Comparison of ENCODE assay signal across 23 mouse cellular contexts in the genomic region with DNA sequence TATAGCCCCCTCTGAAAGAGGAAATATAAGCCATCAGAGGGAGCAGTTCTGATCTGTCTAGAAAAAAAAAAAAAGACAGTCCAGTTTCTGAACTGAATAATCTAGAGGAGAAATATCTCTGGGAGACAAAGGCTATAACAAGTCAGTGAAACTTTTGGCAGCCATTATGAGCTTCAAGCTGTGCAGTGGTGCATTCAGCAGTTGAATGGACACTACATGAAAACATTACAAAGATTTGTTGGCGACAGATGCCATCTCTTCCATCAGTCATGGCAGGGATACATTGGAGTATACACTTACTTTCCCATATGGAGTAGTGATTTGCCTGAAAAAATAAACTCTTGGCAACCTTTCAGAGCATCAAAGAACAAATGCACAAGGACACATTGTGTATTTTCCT.
A peak's percentile ranks its signal among the peaks of the same experiment; 100 is the strongest.
DNase-seq lines count a peak whose midpoint lies in the region; ATAC-seq and TF ChIP-seq lines count a peak whose summit lies in the region.
"Had no signal": no experiment of that assay in that cellular context is flagged by ENCODE, and none has a peak within 500 bp of the region (broad histone marks: within the 10 kb centered on the region; RNA-seq: fewer than 3 reads in every experiment).

No protein-coding gene starts in this region.

- H3K4me1 ChIP-seq in forebrain, embryonic 14.5 days (ENCODE audit: control insufficient read depth, insufficient read depth, low read length): no peaks in the 10 kb centered on the region
- no peaks in the 10 kb centered on the region for H3K4me1 ChIP-seq in forebrain, embryonic 12.5 days
- no peaks in the 10 kb centered on the region for H3K4me1 ChIP-seq in hindbrain, embryonic 16.5 days (ENCODE audit: control insufficient read depth, insufficient read depth, low read depth, low read length)
- H3K4me1 ChIP-seq in hindbrain, embryonic 11.5 days (replicated peaks; ENCODE audit: control insufficient read depth, insufficient read depth, low read length): no peaks in the 10 kb centered on the region
- H3K4me1 ChIP-seq in midbrain, postnatal 0 days (ENCODE audit: insufficient read depth, low read length): no peaks in the 10 kb centered on the region
- no peaks in the 10 kb centered on the region for H3K4me1 ChIP-seq in midbrain, embryonic 15.5 days
- H3K4me1 ChIP-seq: forebrain, embryonic 10.5 days; forebrain, embryonic 15.5 days; hindbrain, embryonic 12.5 days; intestine, embryonic 15.5 days had no signal

- no peaks in the 10 kb centered on the region for H3K36me3 ChIP-seq in forebrain, embryonic 14.5 days (ENCODE audit: control insufficient read depth, insufficient read depth, low read length)
- H3K36me3 ChIP-seq in forebrain, embryonic 12.5 days (replicated peaks): no peaks in the 10 kb centered on the region
- no peaks in the 10 kb centered on the region for H3K36me3 ChIP-seq in hindbrain, embryonic 16.5 days (ENCODE audit: control insufficient read depth, insufficient read depth, low read length)
- no peaks in the 10 kb centered on the region for H3K36me3 ChIP-seq in hindbrain, embryonic 11.5 days (ENCODE audit: control insufficient read depth, insufficient read depth, low read length)
- no peaks in the 10 kb centered on the region for H3K36me3 ChIP-seq in midbrain, postnatal 0 days (ENCODE audit: insufficient read depth, low read length)
- H3K36me3 ChIP-seq in midbrain, embryonic 15.5 days (replicated peaks): no peaks in the 10 kb centered on the region
- H3K36me3 ChIP-seq: forebrain, embryonic 10.5 days; forebrain, embryonic 15.5 days; hindbrain, embryonic 12.5 days; intestine, embryonic 15.5 days had no signal

- no peak overlapping the region for H3K9ac ChIP-seq in forebrain, embryonic 14.5 days (ENCODE audit: low read length)
- H3K9ac ChIP-seq in forebrain, embryonic 12.5 days: no peak overlapping the region
- no peak overlapping the region for H3K9ac ChIP-seq in hindbrain, embryonic 16.5 days (ENCODE audit: low read depth, low read length)
- no peak overlapping the region for H3K9ac ChIP-seq in hindbrain, embryonic 11.5 days (ENCODE audit: low read depth, low read length)
- H3K9ac ChIP-seq in midbrain, postnatal 0 days (replicated peaks; ENCODE audit: low read length, poor library complexity, severe bottlenecking): no peak overlapping the region
- no peak overlapping the region for H3K9ac ChIP-seq in midbrain, embryonic 15.5 days
- H3K9ac ChIP-seq: forebrain, embryonic 15.5 days; hindbrain, embryonic 12.5 days; intestine, embryonic 15.5 days had no signal

- H3K9me3 ChIP-seq in forebrain, embryonic 14.5 days (replicated peaks; ENCODE audit: control insufficient read depth, low read length): no peaks in the 10 kb centered on the region
- H3K9me3 ChIP-seq in forebrain, embryonic 12.5 days: no peaks in the 10 kb centered on the region
- H3K9me3 ChIP-seq in hindbrain, embryonic 16.5 days (ENCODE audit: control insufficient read depth, low read length): no peaks in the 10 kb centered on the region
- no peaks in the 10 kb centered on the region for H3K9me3 ChIP-seq in hindbrain, embryonic 11.5 days (ENCODE audit: control insufficient read depth, low read length)
- no peaks in the 10 kb centered on the region for H3K9me3 ChIP-seq in midbrain, postnatal 0 days (ENCODE audit: low read length)
- H3K9me3 ChIP-seq in midbrain, embryonic 15.5 days: no peaks in the 10 kb centered on the region
- H3K9me3 ChIP-seq: forebrain, embryonic 10.5 days; forebrain, embryonic 15.5 days; hindbrain, embryonic 12.5 days; intestine, embryonic 15.5 days had no signal

- H3K27ac ChIP-seq in forebrain, embryonic 14.5 days (ENCODE audit: low read depth, low read length): no peak overlapping the region
- H3K27ac ChIP-seq in forebrain, embryonic 12.5 days: no peak overlapping the region
- H3K27ac ChIP-seq in hindbrain, embryonic 16.5 days (ENCODE audit: low read depth, low read length): no peak overlapping the region
- no peak overlapping the region for H3K27ac ChIP-seq in hindbrain, embryonic 11.5 days (ENCODE audit: low read depth, low read length)
- H3K27ac ChIP-seq in midbrain, postnatal 0 days (ENCODE audit: low read depth, low read length): no peak overlapping the region
- H3K27ac ChIP-seq in midbrain, embryonic 15.5 days: no peak overlapping the region
- H3K27ac ChIP-seq: forebrain, embryonic 10.5 days; forebrain, embryonic 15.5 days; gastrocnemius, adult 2 months; hindbrain, embryonic 12.5 days; intestine, embryonic 15.5 days had no signal

- TF ChIP-seq CTCF in midbrain, postnatal 0 days (IDR thresholded peaks at IDR 0.05): no peak

- no peak overlapping the region for H3K4me2 ChIP-seq in forebrain, embryonic 14.5 days (ENCODE audit: low read length)
- H3K4me2 ChIP-seq in forebrain, embryonic 12.5 days: no peak overlapping the region
- no peak overlapping the region for H3K4me2 ChIP-seq in hindbrain, embryonic 16.5 days (ENCODE audit: low read length)
- H3K4me2 ChIP-seq in hindbrain, embryonic 11.5 days (replicated peaks; ENCODE audit: low read depth, low read length): no peak overlapping the region
- no peak overlapping the region for H3K4me2 ChIP-seq in midbrain, postnatal 0 days (ENCODE audit: low read depth, low read length, poor library complexity, severe bottlenecking)
- no peak overlapping the region for H3K4me2 ChIP-seq in midbrain, embryonic 15.5 days
- H3K4me2 ChIP-seq: forebrain, embryonic 15.5 days; heart, embryonic 11.5 days; hindbrain, embryonic 12.5 days; intestine, embryonic 15.5 days had no signal

- no peaks in the 10 kb centered on the region for H3K27me3 ChIP-seq in forebrain, embryonic 14.5 days (replicated peaks; ENCODE audit: control insufficient read depth, insufficient read depth, low read length)
- H3K27me3 ChIP-seq in forebrain, embryonic 12.5 days: no peaks in the 10 kb centered on the region
- no peaks in the 10 kb centered on the region for H3K27me3 ChIP-seq in hindbrain, embryonic 16.5 days (replicated peaks; ENCODE audit: control insufficient read depth, insufficient read depth, low read length)
- no peaks in the 10 kb centered on the region for H3K27me3 ChIP-seq in hindbrain, embryonic 11.5 days (ENCODE audit: control insufficient read depth, insufficient read depth, low read length)
- H3K27me3 ChIP-seq in midbrain, postnatal 0 days (ENCODE audit: insufficient read depth, low read length): no peaks in the 10 kb centered on the region
- H3K27me3 ChIP-seq in midbrain, embryonic 15.5 days (replicated peaks): no peaks in the 10 kb centered on the region
- H3K27me3 ChIP-seq: forebrain, embryonic 15.5 days; hindbrain, embryonic 12.5 days; intestine, embryonic 15.5 days had no signal

- H3K4me3 ChIP-seq in forebrain, embryonic 14.5 days (ENCODE audit: low read depth, low read length): no peak overlapping the region
- no peak overlapping the region for H3K4me3 ChIP-seq in forebrain, embryonic 12.5 days (replicated peaks)
- H3K4me3 ChIP-seq in hindbrain, embryonic 16.5 days (ENCODE audit: low read length): no peak overlapping the region
- H3K4me3 ChIP-seq in hindbrain, embryonic 11.5 days (ENCODE audit: low read depth, low read length): no peak overlapping the region
- no peak overlapping the region for H3K4me3 ChIP-seq in midbrain, postnatal 0 days (ENCODE audit: low read depth, low read length)
- no peak overlapping the region for H3K4me3 ChIP-seq in midbrain, embryonic 15.5 days
- H3K4me3 ChIP-seq: forebrain, embryonic 10.5 days; forebrain, embryonic 15.5 days; gastrocnemius, adult 2 months; hindbrain, embryonic 12.5 days; intestine, embryonic 15.5 days had no signal

- WGBS in forebrain, embryonic 14.5 days: 80% methylated on average over 1 of the region's 1 CpGs
- WGBS in forebrain, embryonic 12.5 days: 73% methylated on average over 1 of the region's 1 CpGs
- 35% methylated on average over 1 of the region's 1 CpGs for WGBS in hindbrain, embryonic 16.5 days
- WGBS in hindbrain, embryonic 11.5 days: 68% methylated on average over 1 of the region's 1 CpGs
- 67% methylated on average over 1 of the region's 1 CpGs for WGBS in midbrain, postnatal 0 days
- WGBS in midbrain, embryonic 15.5 days: 68% methylated on average over 1 of the region's 1 CpGs

- DNase-seq in cerebellum, postnatal 10 days: peak; percentile 12 to 50
- no peak for DNase-seq in cerebellum, adult 11 months
- peak; percentile 5 for DNase-seq in forebrain, embryonic 14.5 days (ENCODE audit: low spot score)
- DNase-seq in hindbrain, embryonic 11.5 days (ENCODE audit: low spot score): no peak
- DNase-seq in midbrain, postnatal 0 days (ENCODE audit: low spot score): peak; percentile 59
- DNase-seq: adrenal gland, adult 8-10 months; adrenal gland, postnatal 25 days; cerebellum, adult 8-10 months; embryo, embryonic 11 days; gastrocnemius, adult 2 months; gastrocnemius, postnatal 14 days; heart, adult 11 months; kidney, adult 11 months; kidney, adult 8-10 months had no signal

- ATAC-seq in forebrain, embryonic 14.5 days: no peak
- ATAC-seq in forebrain, embryonic 12.5 days (ENCODE audit: low FRiP score): no peak
- 0 out of 2 replicates have a peak, but pooled peaks have one; percentile 42 for ATAC-seq in hindbrain, embryonic 16.5 days
- no peak for ATAC-seq in hindbrain, embryonic 11.5 days (ENCODE audit: low FRiP score)
- ATAC-seq in midbrain, postnatal 0 days (ENCODE audit: low FRiP score): no peak
- no peak for ATAC-seq in midbrain, embryonic 15.5 days (replicated peaks)
- ATAC-seq: activated CD4-positive, CD25-positive, alpha-beta regulatory T cell, adult 4 months; forebrain, embryonic 15.5 days; intestine, embryonic 15.5 days had no signal

Comparison
In these comparisons a context has a peak if more than half of its experiments do, and no peak if none do; other contexts are left out.
1. DNase-seq: peak in cerebellum, postnatal 10 days (2 of 2), forebrain, embryonic 14.5 days (single experiment) and midbrain, postnatal 0 days (single experiment); none in cerebellum, adult 11 months (single experiment) and hindbrain, embryonic 11.5 days (single experiment).